Mouse (Mus musculus) left cerebral cortex, postnatal 25 days (tissue): Measurements from ENCODE around the gene Rala. TPM values are rescaled to one million over a fixed set of nuclear protein-coding genes. Genes with fewer than 3 reads are reported as not detected.

Source experiments
- DNase-seq, 2 experiments: peaks; one replicate each; pipeline ENCODE4 v3.0.0; 2022; ENCODE audit warnings: low spot score in 2 of 2, mixed read lengths in 1 of 2
- intact Hi-C: fragments of 180-260 bp; cut with DNase I; formaldehyde crosslinking; loops from one replicate; pipeline ENCODE4 v1.15.1; 2025
- total RNA-seq, 2 experiments: library from RNA; stranded (reverse); gene quantifications; 2 replicates each; pipeline ENCODE4 v1.2.3; 2021

Gene Rala
- total RNA-seq, 2 experiments from 2014 or later, result 67.6 to 68.1 TPM

DNA sequence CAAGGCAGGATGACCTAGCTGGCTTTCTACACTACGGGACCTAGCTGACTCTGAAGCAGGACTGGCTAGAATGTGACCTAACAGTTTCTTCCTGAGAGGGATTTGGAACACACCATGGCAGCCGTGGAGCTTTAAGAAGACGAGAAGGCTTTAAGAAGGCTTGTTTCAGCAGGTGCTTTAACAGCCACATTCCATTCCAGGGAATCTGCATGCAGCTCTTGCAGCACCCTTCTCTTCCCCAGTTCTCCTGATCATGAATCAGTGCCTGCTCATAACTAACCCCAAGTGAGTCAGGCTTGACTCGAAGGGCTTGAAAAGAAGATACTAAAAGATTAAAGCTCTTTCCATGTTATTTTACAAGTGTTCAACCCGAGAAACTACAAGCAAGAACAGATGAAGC lies 43.4 kb downstream of the Rala start:
- intact Hi-C loops, result no loop called here
- DNase-seq, result peak in 1 of 2 experiments; percentile 64

DNA sequence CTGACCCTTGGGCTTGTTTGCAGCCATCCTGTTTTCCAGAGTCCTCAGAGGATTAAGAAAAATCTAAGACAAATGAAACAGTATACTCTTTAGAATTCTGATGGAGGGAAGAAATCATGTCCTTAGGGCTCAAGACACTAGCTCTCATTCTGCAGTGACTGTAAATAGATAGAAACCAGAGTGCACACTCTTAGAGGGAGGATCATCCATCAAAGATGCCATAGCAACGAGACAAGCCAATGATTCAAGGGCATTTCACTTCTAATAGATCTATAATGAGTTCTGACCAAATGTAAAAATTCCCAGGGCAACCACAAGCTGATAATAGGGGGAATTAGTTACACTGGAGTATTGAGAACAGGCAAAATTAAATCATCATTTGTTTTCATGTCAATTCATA lies 47.0 kb downstream of the Rala start:
- DNase-seq, result no peak
- intact Hi-C loops, result no loop called here

DNA sequence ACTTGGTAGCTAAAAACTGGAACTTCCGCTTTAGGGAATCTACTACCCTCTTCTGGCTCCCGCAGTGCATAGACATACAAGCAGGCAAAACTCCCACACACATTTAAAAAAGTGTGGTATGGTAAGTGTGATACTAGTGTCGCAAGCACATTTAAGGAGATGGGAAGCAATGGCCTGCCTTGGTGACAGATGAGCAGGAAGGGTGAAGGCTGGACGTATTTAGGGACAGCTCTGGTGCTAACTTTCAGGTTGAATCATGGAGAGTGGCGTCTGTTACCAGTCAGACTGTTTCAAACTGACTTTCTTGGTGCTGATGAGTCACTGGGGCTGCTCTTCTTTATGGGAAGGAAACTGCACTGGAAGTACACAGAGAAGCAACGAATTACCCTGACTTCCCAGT lies 52.5 kb downstream of the Rala start:
- DNase-seq, result peak; percentile 23 to 77
- intact Hi-C loops, result no loop called here

- intact Hi-C loops, result no loop called here
- no peak for DNase-seq
These were observed 59.8 kb downstream of the Rala start for GRCm38 (mm10) chr13:17884211-17884610.

- DNase-seq, result no peak
- intact Hi-C loops, result no loop called here
These were observed 65.0 kb downstream of the Rala start for GRCm38 (mm10) chr13:17879061-17879460.

DNA sequence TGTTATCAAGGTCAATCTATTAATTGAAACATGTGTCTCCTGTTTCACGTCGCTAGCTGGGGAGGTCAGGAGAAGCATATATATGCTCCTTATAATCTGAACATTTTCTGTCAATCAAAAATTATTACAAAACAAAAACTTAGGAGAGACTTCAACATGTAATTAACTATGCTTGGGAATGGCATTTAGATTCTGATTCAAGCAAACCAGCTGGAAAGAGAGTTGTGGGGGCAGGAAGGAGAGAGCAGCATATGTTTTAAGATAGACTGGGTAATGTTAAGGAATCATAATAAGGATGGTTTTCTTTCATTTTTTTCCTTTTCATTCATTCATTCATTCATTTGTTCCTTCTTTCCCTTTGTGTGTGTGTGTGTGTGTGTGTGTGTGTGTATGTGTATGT lies 77.3 kb downstream of the Rala start:
- DNase-seq, result peak; percentile 29 to 82
- intact Hi-C loops, result no loop called here

DNA sequence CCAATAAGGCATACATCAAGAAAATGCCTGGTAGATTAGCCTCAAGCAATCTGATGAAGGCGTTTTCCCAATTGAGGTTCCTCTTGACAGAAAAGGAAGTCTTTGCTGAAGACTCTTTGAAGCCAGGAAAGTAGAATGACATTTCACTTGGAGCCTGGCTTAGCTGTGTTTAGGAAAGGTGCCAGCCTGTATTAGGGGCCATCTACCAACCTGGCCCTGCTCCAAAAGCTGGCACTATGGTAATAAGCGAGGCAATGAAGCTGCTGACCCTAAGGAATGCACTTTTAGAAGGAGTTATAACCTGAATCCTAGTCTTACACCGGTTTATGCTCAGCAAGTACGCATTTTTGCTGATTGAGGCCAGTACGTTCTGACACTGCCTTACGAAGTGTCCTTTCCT lies 83.5 kb downstream of the Rala start:
- no peak for DNase-seq
- intact Hi-C loops, result no loop called here

DNA sequence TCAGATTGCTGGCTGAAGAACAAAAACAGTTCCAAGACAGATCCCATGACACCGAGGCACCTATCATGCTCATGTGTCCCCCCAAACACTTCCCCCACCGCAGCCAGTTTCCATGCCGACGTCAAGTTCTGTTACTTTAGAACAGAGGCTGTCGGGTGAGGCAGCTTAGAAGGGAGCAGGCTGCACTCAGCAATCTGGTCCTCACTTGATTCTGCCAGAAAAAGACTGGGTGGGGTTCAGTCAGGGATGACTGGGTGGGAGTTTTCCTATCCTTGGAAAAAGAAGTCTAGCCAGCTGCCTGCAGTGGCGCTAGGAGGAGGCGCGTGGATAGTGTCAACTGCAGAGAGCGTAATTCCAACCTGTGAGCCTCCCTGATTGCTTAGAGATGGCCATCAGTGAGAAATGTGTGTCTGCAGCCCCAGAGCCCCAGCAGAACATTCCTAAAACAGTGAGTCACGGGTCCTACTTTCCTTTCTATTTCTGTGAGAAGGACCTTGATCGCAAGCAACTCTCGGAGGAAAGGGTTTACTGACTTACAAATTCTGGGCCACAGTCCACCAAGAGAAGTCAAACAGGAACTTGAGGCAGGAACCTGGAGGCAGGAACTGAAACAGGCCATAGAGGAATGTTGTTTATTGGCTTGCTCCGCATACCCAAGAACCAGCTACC lies 84.5 kb downstream of the Rala start:
- peak; percentile 47 to 87 for DNase-seq
- intact Hi-C loops, result no loop called here

- DNase-seq, result no peak
- intact Hi-C loops, result no loop called here
These were observed 87.0 kb downstream of the Rala start for GRCm38 (mm10) chr13:17857046-17857445.

DNA sequence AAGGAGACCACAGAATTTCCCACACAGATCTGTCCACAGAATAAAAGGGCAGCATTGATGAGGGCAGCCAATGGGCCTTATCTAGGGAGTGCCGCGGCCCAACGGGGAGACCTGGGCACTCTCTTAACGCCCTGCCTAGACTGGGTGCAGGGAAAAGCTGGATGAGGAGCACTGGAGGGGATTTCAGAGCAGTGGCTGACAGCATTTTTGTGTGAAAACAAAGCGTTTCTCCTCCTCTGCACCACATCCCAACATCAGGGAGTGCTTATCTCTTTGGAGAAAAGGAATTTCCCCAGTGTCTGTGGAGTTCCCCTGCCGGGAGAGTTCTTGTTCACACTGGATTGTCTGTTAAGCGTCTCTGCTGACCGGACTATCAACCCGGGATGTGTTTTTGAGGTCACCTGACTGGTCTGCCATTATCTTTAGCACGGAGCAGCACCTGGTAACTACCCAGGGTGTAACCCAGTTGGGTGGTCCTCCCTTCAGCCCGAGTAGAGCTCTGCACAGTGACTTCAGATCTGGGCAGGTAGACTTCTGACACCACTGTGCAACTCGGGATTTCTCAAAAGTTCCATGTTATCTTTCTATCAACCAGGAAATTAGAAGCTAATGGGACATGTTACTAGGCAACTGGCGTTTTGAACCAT lies 88.4 kb downstream of the Rala start:
- DNase-seq, result no peak
- intact Hi-C loops, result no loop called here

GRCm38 (mm10) chr13:17854755-17855154 lies 89.3 kb downstream of the Rala start:
- DNase-seq, result no peak
- intact Hi-C loops, result no loop called here

- intact Hi-C loops, result no loop called here
- no peak for DNase-seq
These were observed 100.7 kb downstream of the Rala start for GRCm38 (mm10) chr13:17843336-17843735.

DNA sequence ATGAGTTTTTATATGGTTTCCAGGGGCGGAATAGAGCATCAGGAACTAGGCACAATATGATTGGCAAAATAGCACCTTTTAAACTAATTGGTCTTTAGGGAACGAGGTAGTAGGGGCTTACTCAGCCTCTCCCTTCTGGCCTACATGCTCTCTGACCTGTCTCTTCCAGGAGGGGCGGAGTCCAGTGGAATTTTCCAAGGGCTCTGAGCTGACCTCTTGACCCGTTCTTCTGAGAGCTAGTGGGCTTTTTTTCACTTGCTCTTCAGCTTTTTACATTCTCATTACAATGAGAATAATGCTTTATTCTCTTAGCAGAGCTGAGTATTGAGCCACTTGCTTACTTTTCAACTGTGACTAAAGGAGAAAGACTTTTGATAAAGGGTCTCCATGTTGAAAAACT lies 101.3 kb downstream of the Rala start:
- intact Hi-C loops, result no loop called here
- no peak for DNase-seq

DNA sequence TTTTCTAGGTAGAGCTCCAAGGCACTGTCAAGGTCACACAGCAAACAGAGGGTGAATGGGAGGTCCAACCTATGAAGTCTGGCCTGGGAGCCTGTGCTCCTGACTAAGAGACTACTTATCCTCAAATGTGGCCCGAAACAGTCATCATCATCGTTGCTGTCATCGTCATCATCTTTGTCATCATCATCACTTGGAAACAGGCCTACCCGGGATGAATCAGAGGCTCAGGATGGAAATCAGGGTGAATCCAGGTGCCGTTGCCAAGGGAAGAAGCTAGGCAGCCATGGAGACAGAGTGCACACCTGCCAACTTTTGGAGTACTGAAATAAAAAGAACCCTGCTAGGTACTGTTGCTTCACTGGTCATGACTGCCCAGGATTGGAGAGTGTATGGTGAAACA lies 104.9 kb downstream of the Rala start:
- DNase-seq, result peak; percentile 17 to 78

DNA sequence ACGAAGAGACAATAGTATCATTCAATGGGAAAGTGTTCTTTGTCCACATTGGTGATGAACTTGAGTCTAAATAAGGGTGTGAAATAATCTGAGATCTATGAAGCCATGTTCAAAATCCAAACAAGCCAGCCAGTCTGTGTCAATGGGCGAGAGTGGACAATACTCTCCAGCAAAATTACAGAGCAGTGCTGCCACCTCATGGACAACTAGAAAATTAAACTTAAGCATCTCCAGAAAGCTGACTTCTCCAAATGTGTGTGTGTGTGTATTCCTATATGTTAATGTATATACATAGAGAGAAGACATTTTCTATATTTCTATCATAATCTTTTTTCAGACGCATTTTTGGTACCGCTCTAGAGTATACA lies 105.6 kb downstream of the Rala start:
- DNase-seq, result peak; percentile 47 to 73
- intact Hi-C loops, result no loop called here

More for the DNA sequence above, 104.9 kb downstream of the Rala start:
- intact Hi-C loops, result no loop called here

DNA sequence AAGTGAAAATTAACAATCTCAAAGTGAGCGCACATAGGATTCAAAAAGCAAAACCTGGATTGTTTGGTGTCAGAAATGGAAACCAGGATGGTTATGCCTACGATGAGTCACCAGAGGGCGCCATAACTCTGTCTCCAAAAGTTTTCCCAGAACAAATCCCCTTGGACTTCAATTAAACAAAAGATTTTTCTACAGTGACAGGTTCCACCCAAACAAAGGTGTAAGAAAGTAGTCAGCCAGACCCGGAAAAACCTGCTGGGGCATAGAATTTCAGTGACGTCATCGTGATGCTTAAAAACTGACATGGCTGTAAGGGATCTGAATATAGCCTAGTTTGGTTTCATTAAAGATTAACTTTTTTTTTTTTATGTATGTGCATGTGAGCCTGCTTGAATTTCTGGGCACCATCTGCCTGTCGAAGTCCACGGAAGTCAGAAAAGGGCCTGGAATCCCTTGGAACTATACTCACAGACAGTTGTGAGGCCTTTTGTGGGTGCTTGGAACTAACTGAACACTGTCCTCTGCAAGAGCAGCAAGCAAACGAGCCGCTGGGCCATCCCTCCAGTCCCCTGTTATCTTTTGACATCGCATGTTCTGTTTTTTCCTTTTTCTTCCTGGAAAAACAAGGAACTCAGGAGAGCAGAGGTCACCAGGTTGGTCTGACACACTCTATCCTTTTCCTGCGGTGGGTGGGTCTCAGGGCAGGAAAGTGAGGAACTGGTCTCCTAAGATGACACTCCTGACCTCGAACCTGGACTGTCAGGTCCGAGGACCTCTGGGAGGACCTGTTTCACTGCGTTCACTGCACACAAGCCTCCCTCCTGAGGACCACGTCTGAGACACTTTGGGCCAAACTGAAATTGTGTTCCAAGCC lies 106.2 kb downstream of the Rala start:
- DNase-seq, result peak; percentile 35 to 63
- intact Hi-C loops, result loop anchor here (1.0 kb wide), 1 partner anchor 145 kb away; no protein-coding TSS in a partner anchor

- DNase-seq, result no peak
- intact Hi-C loops, result loop anchor here (1.0 kb wide), 1 partner anchor 146 kb away; no protein-coding TSS in a partner anchor
These were observed 107.2 kb downstream of the Rala start for GRCm38 (mm10) chr13:17836808-17837207.

DNA sequence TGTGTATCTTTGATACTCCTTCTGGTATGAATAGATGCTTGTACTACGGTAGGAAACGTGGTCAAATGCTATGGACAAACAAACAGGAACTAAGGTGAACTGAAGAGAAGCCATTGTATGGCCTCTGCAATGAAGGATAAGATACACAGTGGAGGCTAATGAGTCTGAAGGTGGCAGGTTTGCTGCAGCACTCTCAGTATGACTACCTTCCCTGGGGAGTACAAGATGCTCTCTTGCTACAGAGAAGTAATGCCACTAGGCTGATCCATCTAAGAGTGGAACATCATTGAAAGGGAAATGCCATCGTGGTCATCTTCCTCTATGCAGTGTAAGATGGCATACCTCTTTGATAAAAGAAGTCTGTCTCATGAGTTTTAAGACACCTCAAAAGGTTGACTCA lies 111.1 kb downstream of the Rala start:
- DNase-seq, result no peak
- intact Hi-C loops, result no loop called here
